Mouse (Mus musculus): Measurements from ENCODE around the gene Frmd7. TPM values are rescaled to one million over a fixed set of nuclear protein-coding genes. Genes with fewer than 3 reads are reported as not detected.

The Frmd7 gene
- polyA plus RNA-seq, 1 experiment: not detected

GRCm38 (mm10) chrX:50850428-50851184 lies 91.9 kb downstream of the Frmd7 start:
- no peak overlapping the region for H3K27ac ChIP-seq (ENCODE audit: insufficient read depth, low read length)
- H3K9ac ChIP-seq (ENCODE audit: low read depth, poor library complexity, severe bottlenecking): no peak overlapping the region
- no peaks in the 10 kb centered on the region for H3K36me3 ChIP-seq (ENCODE audit: control insufficient read depth, insufficient read depth, low read length, poor library complexity, severe bottlenecking)
- no peaks in the 10 kb centered on the region for H3K27me3 ChIP-seq (ENCODE audit: control insufficient read depth, insufficient read depth, low read length, poor library complexity, severe bottlenecking)
- H3K4me3 ChIP-seq (ENCODE audit: low read depth, low read length): no peak overlapping the region
- H3K9me3 ChIP-seq (replicated peaks; ENCODE audit: control insufficient read depth, insufficient read depth, low read length, poor library complexity, severe bottlenecking): no peaks in the 10 kb centered on the region
- H3K4me1 ChIP-seq (ENCODE audit: control insufficient read depth, insufficient read depth, low read length): no peaks in the 10 kb centered on the region
- TF ChIP-seq CTCF (IDR thresholded peaks at IDR 0.05; ENCODE audit: low read depth, low read length) (no peak), POLR2A (IDR thresholded peaks at IDR 0.05; ENCODE audit: insufficient read depth, low read length) (no peak)

Other genes with a start within 250 kb of the Frmd7 start
- 21.2 and 21.7 TPM in 2 replicates for gene Stk26, start 101.7 kb downstream of the Frmd7 start, polyA plus RNA-seq (2011; ENCODE audit: insufficient read depth, insufficient read length, low read depth, missing spikeins)
- gene Rap2c, start 75.3 kb upstream of the Frmd7 start, polyA plus RNA-seq (2011; ENCODE audit: insufficient read depth, insufficient read length, low read depth, missing spikeins): 45.1 and 49.9 TPM in 2 replicates